Mouse (Mus musculus): ENCODE measurements around the gene Btnl6. TPM values are rescaled to one million over a fixed set of nuclear protein-coding genes. Genes with fewer than 3 reads are reported as not detected.
"Not testable (repeated sequence)": the region's sequence is repeated elsewhere in the genome, so short reads cannot be mapped to it uniquely, and the experiment has no call there.

Btnl6 gene
- total and polyA plus RNA-seq, 2 experiments = not detected

- DNase-seq (ENCODE audit: extremely low read depth, low read depth, low spot score) = no peak
- H3K27me3 ChIP-seq (ENCODE audit: control insufficient read depth, insufficient read depth, low read length) = no peaks in the 10 kb centered on the region; the same call in 1 of the 2 replicates
- no peaks in the 10 kb centered on the region for H3K4me1 ChIP-seq (ENCODE audit: control insufficient read depth, insufficient read depth, low read length)
- no peaks in the 10 kb centered on the region for H3K36me3 ChIP-seq (ENCODE audit: control insufficient read depth, insufficient read depth, low read length)
- 56% methylated on average over 2 of the region's 2 CpGs for WGBS
- H3K79me2 ChIP-seq (ENCODE audit: control insufficient read depth, insufficient read depth, low read length) = no peaks in the 10 kb centered on the region
- H3K27ac ChIP-seq (replicated peaks; ENCODE audit: insufficient read depth, low read depth, low read length) = no peak overlapping the region
- no peak overlapping the region for H3K9ac ChIP-seq (ENCODE audit: low read depth, low read length)
- no peak for TF ChIP-seq POLR2A (IDR thresholded peaks at IDR 0.05; ENCODE audit: extremely low read depth, insufficient read depth, low read length)
- TF ChIP-seq CTCF (IDR thresholded peaks at IDR 0.05; ENCODE audit: low read depth, low read length) = no peak
- no peak overlapping the region for H3K4me3 ChIP-seq (ENCODE audit: insufficient read depth, low read depth, low read length)
These were observed 20.6 kb downstream of the Btnl6 start for GRCm38 (mm10) chr17:34496539-34496938.

GRCm38 (mm10) chr17:34495156-34495555 lies 22.0 kb downstream of the Btnl6 start:
- not testable (repeated sequence) for H3K4me3 ChIP-seq (ENCODE audit: insufficient read depth, low read depth, low read length); DNase-seq (ENCODE audit: extremely low read depth, low read depth, low spot score); H3K27ac ChIP-seq (replicated peaks; ENCODE audit: insufficient read depth, low read depth, low read length); H3K9ac ChIP-seq (ENCODE audit: low read depth, low read length); H3K36me3 ChIP-seq (ENCODE audit: control insufficient read depth, insufficient read depth, low read length); H3K4me1 ChIP-seq (ENCODE audit: control insufficient read depth, insufficient read depth, low read length); H3K79me2 ChIP-seq (ENCODE audit: control insufficient read depth, insufficient read depth, low read length); H3K27me3 ChIP-seq (ENCODE audit: control insufficient read depth, insufficient read depth, low read length)
- WGBS = 81% methylated on average over 2 of the region's 2 CpGs

GRCm38 (mm10) chr17:34492796-34493195 lies 24.4 kb downstream of the Btnl6 start:
- Histone ChIP-seq H3K27ac (replicated peaks; ENCODE audit: insufficient read depth, low read depth, low read length) (no peak overlapping the region), H3K4me3 (ENCODE audit: insufficient read depth, low read depth, low read length) (no peak overlapping the region), H3K27me3 (ENCODE audit: control insufficient read depth, insufficient read depth, low read length) (no peaks in the 10 kb centered on the region; the same call in 1 of the 2 replicates), H3K9ac (ENCODE audit: low read depth, low read length) (no peak overlapping the region), H3K79me2 (ENCODE audit: control insufficient read depth, insufficient read depth, low read length) (no peaks in the 10 kb centered on the region), H3K36me3 (ENCODE audit: control insufficient read depth, insufficient read depth, low read length) (no peaks in the 10 kb centered on the region), H3K4me1 (ENCODE audit: control insufficient read depth, insufficient read depth, low read length) (no peaks in the 10 kb centered on the region)
- TF ChIP-seq POLR2A (IDR thresholded peaks at IDR 0.05; ENCODE audit: extremely low read depth, insufficient read depth, low read length) = no peak
- TF ChIP-seq CTCF (IDR thresholded peaks at IDR 0.05; ENCODE audit: low read depth, low read length) = no peak
- no peak for DNase-seq (ENCODE audit: extremely low read depth, low read depth, low spot score)

- H3K36me3 ChIP-seq (ENCODE audit: control insufficient read depth, insufficient read depth, low read length); H3K9ac ChIP-seq (ENCODE audit: low read depth, low read length); H3K27me3 ChIP-seq (ENCODE audit: control insufficient read depth, insufficient read depth, low read length); H3K4me3 ChIP-seq (ENCODE audit: insufficient read depth, low read depth, low read length); H3K27ac ChIP-seq (replicated peaks; ENCODE audit: insufficient read depth, low read depth, low read length); H3K4me1 ChIP-seq (ENCODE audit: control insufficient read depth, insufficient read depth, low read length); H3K79me2 ChIP-seq (ENCODE audit: control insufficient read depth, insufficient read depth, low read length); DNase-seq (ENCODE audit: extremely low read depth, low read depth, low spot score): not testable (repeated sequence)
- WGBS = 55% methylated on average over 5 of the region's 5 CpGs
These were observed 39.7 kb downstream of the Btnl6 start, which contains the start of gene Btnl4 for GRCm38 (mm10) chr17:34477238-34478013. Gene Btnl4, minus strand, starts transcription at chr17:34477318.

GRCm38 (mm10) chr17:34476427-34476826 lies 40.7 kb downstream of the Btnl6 start:
- Histone ChIP-seq H3K79me2 (ENCODE audit: control insufficient read depth, insufficient read depth, low read length) (no peaks in the 10 kb centered on the region), H3K4me3 (ENCODE audit: insufficient read depth, low read depth, low read length) (no peak overlapping the region), H3K27ac (replicated peaks; ENCODE audit: insufficient read depth, low read depth, low read length) (no peak overlapping the region), H3K27me3 (ENCODE audit: control insufficient read depth, insufficient read depth, low read length) (no peaks in the 10 kb centered on the region), H3K9ac (ENCODE audit: low read depth, low read length) (no peak overlapping the region), H3K36me3 (ENCODE audit: control insufficient read depth, insufficient read depth, low read length) (no peaks in the 10 kb centered on the region), H3K4me1 (ENCODE audit: control insufficient read depth, insufficient read depth, low read length) (no peaks in the 10 kb centered on the region)
- 89% methylated on average over 1 of the region's 2 CpGs for WGBS
- TF ChIP-seq CTCF (IDR thresholded peaks at IDR 0.05; ENCODE audit: low read depth, low read length) (no peak), POLR2A (IDR thresholded peaks at IDR 0.05; ENCODE audit: extremely low read depth, insufficient read depth, low read length) (no peak)
- no peak for DNase-seq (ENCODE audit: extremely low read depth, low read depth, low spot score)

- no peaks in the 10 kb centered on the region for H3K4me1 ChIP-seq (ENCODE audit: control insufficient read depth, insufficient read depth, low read length)
- H3K9ac ChIP-seq (ENCODE audit: low read depth, low read length) = no peak overlapping the region
- 78% methylated on average over 3 of the region's 3 CpGs for WGBS
- no peaks in the 10 kb centered on the region for H3K27me3 ChIP-seq (ENCODE audit: control insufficient read depth, insufficient read depth, low read length)
- H3K79me2 ChIP-seq (ENCODE audit: control insufficient read depth, insufficient read depth, low read length) = no peaks in the 10 kb centered on the region
- H3K4me3 ChIP-seq (ENCODE audit: insufficient read depth, low read depth, low read length) = no peak overlapping the region
- no peaks in the 10 kb centered on the region for H3K36me3 ChIP-seq (ENCODE audit: control insufficient read depth, insufficient read depth, low read length)
- no peak for DNase-seq (ENCODE audit: extremely low read depth, low read depth, low spot score)
- TF ChIP-seq POLR2A (IDR thresholded peaks at IDR 0.05; ENCODE audit: extremely low read depth, insufficient read depth, low read length) = no peak
- no peak for TF ChIP-seq CTCF (IDR thresholded peaks at IDR 0.05; ENCODE audit: low read depth, low read length)
- no peak overlapping the region for H3K27ac ChIP-seq (replicated peaks; ENCODE audit: insufficient read depth, low read depth, low read length)
These were observed 42.1 kb downstream of the Btnl6 start for GRCm38 (mm10) chr17:34475060-34475459.

Measured in liver, adult 2 months (tissue).